Mouse (Mus musculus) CH12.LX (cell line): ENCODE results near the gene Col23a1.

Source experiments
- CTCF ChIP-seq, 2 experiments: IDR thresholded peaks in 1 of 2; conservative IDR thresholded peaks in 1 of 2; 2 replicates each; pipeline ENCODE4 v1.5.1; 2011 to 2012; ENCODE audit warnings: low read depth in 2 of 2, low read length in 2 of 2, improper control_type of control experiment in 1 of 2, inconsistent platforms in 1 of 2, mild to moderate bottlenecking in 1 of 2, moderate library complexity in 1 of 2
- GABPA ChIP-seq: IDR thresholded peaks from 2 replicates; pipeline ENCODE4 v1.6.1; 2012; ENCODE audit warnings: low read depth, low read length, improper control_type of control experiment, inconsistent platforms; ENCODE audit not compliant: insufficient replicate concordance
- HCFC1 ChIP-seq: IDR thresholded peaks from 2 replicates; pipeline ENCODE4 v1.6.1; 2012; ENCODE audit warnings: low read depth, mild to moderate bottlenecking, inconsistent platforms, low read length, improper control_type of control experiment
- JUND ChIP-seq: conservative IDR thresholded peaks from 2 replicates; pipeline ENCODE4 v1.6.1; 2011; ENCODE audit warnings: low read depth, low read length, improper control_type of control experiment
- MAX ChIP-seq: IDR thresholded peaks from 2 replicates; pipeline ENCODE4 v1.6.1; 2011; ENCODE audit warnings: low read length, improper control_type of control experiment
- NELFE ChIP-seq: IDR thresholded peaks from 2 replicates; pipeline ENCODE4 v1.6.1; 2011; ENCODE audit warnings: low read depth, low read length, improper control_type of control experiment
- POLR2A ChIP-seq: IDR thresholded peaks from 2 replicates; pipeline ENCODE4 v1.6.1; 2011; ENCODE audit warnings: low read depth, mild to moderate bottlenecking, improper control_type of control experiment, low read length
- USF1 ChIP-seq: IDR thresholded peaks from 2 replicates; pipeline ENCODE4 v1.6.1; 2014; ENCODE audit warnings: low read depth, mild to moderate bottlenecking, inconsistent platforms, low read length, improper control_type of control experiment
- ZMIZ1 ChIP-seq: IDR thresholded peaks from 2 replicates; pipeline ENCODE4 v1.6.1; 2012; ENCODE audit warnings: low read depth, mild to moderate bottlenecking, inconsistent platforms, low read length, improper control_type of control experiment

DNA sequence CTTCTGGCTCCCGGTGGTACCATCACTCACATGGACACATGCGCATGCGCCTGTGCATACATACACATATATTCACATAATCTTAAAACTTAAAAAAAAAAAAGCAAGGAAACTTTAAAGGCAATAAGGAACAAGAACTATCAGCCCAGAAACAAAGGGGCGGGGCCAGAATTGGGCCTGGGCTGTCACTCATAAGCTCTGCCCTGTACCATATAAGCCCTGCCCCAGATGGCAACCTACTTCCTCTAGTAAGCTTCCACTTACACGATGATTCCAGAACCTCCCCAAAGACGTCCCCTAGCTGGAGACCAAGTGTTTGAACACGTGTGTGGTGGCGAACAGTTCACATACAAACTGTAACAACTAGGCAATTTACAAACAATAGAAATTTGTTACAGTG, 117.6 kb downstream of the Col23a1 start:
- TF ChIP-seq NELFE (no peak), CTCF (conservative IDR thresholded peaks at IDR 0.05 in 1 of 2, IDR thresholded peaks at IDR 0.05 in 1 of 2; ENCODE audit: low read depth in 2 of 2, low read length in 2 of 2) (no peak), USF1 (no peak), MAX (no peak), POLR2A (no peak), HCFC1 (no peak), GABPA (no peak), JUND (no peak), ZMIZ1 (no peak)
